Mouse (Mus musculus) G1E (cell line): ENCODE data around the gene Ercc1.

Source experiments
- CTCF ChIP-seq: IDR thresholded peaks from 2 replicates; pipeline ENCODE4 v1.5.1; 2012; ENCODE audit warnings: low read depth, low read length, inconsistent platforms, mixed read lengths
- TAL1 ChIP-seq: conservative IDR thresholded peaks from 2 replicates; pipeline ENCODE4 v1.6.1; 2012; ENCODE audit warnings: low read depth, low read length, inconsistent platforms, mixed read lengths

- TF ChIP-seq CTCF (no peak), TAL1 (no peak)
Observed at GRCm38 (mm10) chr7:19297794-19298193, 46.8 kb upstream of the Ercc1 start.
